12 mouse cellular contexts compared by ENCODE assay signal in genomic region chr17:4266487-4266886, GRCm38 (mm10).
DNase-seq lines count a peak whose midpoint lies in the region; ATAC-seq and TF ChIP-seq lines count a peak whose summit lies in the region.
"Had no signal": no experiment of that assay in that cellular context is flagged by ENCODE, and none has a peak within 500 bp of the region (broad histone marks: within the 10 kb centered on the region; RNA-seq: fewer than 3 reads in every experiment).

No protein-coding gene starts in this region.

- H3K4me3 ChIP-seq in heart, embryonic 13.5 days: no peak overlapping the region
- H3K4me3 ChIP-seq in midbrain, embryonic 10.5 days: no peak overlapping the region
- H3K4me3 ChIP-seq in midbrain, embryonic 11.5 days (ENCODE audit: low read depth, low read length): no peak overlapping the region
- H3K4me3 ChIP-seq in limb, embryonic 10.5 days: peak overlapping the region; percentile 28
- H3K4me3 ChIP-seq in stomach, postnatal 0 days (ENCODE audit: low read depth, low read length): no peak overlapping the region

- no peak for TF ChIP-seq CTCF in stomach, postnatal 0 days (IDR thresholded peaks at IDR 0.05; ENCODE audit: low read depth)

- TF ChIP-seq EP300 in stomach, postnatal 0 days (optimal IDR thresholded peaks at IDR 0.05): no peak

- H3K27ac ChIP-seq in heart, embryonic 13.5 days (replicated peaks): no peak overlapping the region
- peak overlapping the region; percentile 38; the same call in 1 of the 2 replicates for H3K27ac ChIP-seq in midbrain, embryonic 10.5 days (replicated peaks)
- H3K27ac ChIP-seq in midbrain, embryonic 11.5 days (ENCODE audit: low read depth, low read length): no peak overlapping the region; the same call in 1 of the 2 replicates
- peak overlapping the region; percentile 56 for H3K27ac ChIP-seq in limb, embryonic 10.5 days
- H3K27ac ChIP-seq in stomach, postnatal 0 days (replicated peaks): no peak overlapping the region

- no peaks in the 10 kb centered on the region for H3K27me3 ChIP-seq in heart, embryonic 13.5 days (replicated peaks)
- H3K27me3 ChIP-seq in midbrain, embryonic 10.5 days (ENCODE audit: low read depth, poor library complexity, severe bottlenecking): no peaks in the 10 kb centered on the region
- H3K27me3 ChIP-seq in midbrain, embryonic 11.5 days (ENCODE audit: control insufficient read depth, insufficient read depth, low read length): no peaks in the 10 kb centered on the region
- H3K27me3 ChIP-seq in limb, embryonic 10.5 days (ENCODE audit: low read depth, poor library complexity, severe bottlenecking): no peaks in the 10 kb centered on the region
- H3K27me3 ChIP-seq in stomach, postnatal 0 days (ENCODE audit: control insufficient read depth, insufficient read depth, low read length): no peaks in the 10 kb centered on the region

- H3K4me1 ChIP-seq in heart, embryonic 13.5 days: peaks cover 12% of the 10 kb centered on the region
- H3K4me1 ChIP-seq in midbrain, embryonic 10.5 days: peaks cover 25% of the 10 kb centered on the region
- no peaks in the 10 kb centered on the region; the same call in 1 of the 2 replicates for H3K4me1 ChIP-seq in midbrain, embryonic 11.5 days (ENCODE audit: control insufficient read depth, insufficient read depth, low read length)
- peaks cover 30% of the 10 kb centered on the region for H3K4me1 ChIP-seq in limb, embryonic 10.5 days
- H3K4me1 ChIP-seq in stomach, postnatal 0 days (replicated peaks; ENCODE audit: control insufficient read depth, insufficient read depth): no peaks in the 10 kb centered on the region

- 23% methylated on average over 5 of the region's 5 CpGs for WGBS in heart, embryonic 13.5 days
- 65% methylated on average over 5 of the region's 5 CpGs for WGBS in midbrain, embryonic 10.5 days
- 57% methylated on average over 5 of the region's 5 CpGs for WGBS in midbrain, embryonic 11.5 days
- 22% methylated on average over 5 of the region's 5 CpGs for WGBS in limb, embryonic 10.5 days
- 10% methylated on average over 5 of the region's 5 CpGs for whole genome bisulfite sequencing in stomach, postnatal 0 days

- H3K36me3 ChIP-seq in heart, embryonic 13.5 days: no peaks in the 10 kb centered on the region
- H3K36me3 ChIP-seq in midbrain, embryonic 10.5 days: no peaks in the 10 kb centered on the region
- no peaks in the 10 kb centered on the region for H3K36me3 ChIP-seq in midbrain, embryonic 11.5 days (ENCODE audit: control insufficient read depth, insufficient read depth, low read length)
- no peaks in the 10 kb centered on the region for H3K36me3 ChIP-seq in limb, embryonic 10.5 days
- no peaks in the 10 kb centered on the region for H3K36me3 ChIP-seq in stomach, postnatal 0 days (ENCODE audit: control insufficient read depth, insufficient read depth, low read length)

- no peak for ATAC-seq in heart, embryonic 13.5 days (ENCODE audit: extremely low read depth, insufficient number of reproducible peaks, low FRiP score, low TSS enrichment)
- ATAC-seq in midbrain, embryonic 11.5 days (ENCODE audit: low FRiP score): no peak
- no peak for ATAC-seq in stomach, postnatal 0 days (ENCODE audit: low FRiP score, low TSS enrichment)
- ATAC-seq in activated CD4-positive, CD25-positive, alpha-beta regulatory T cell, adult 4 months: no peak

- intact Hi-C loops in heart, postnatal 14 days (cut with DNase I): no loop called here

- H3K4me2 ChIP-seq in heart, embryonic 13.5 days: peak overlapping the region; percentile 28; the same call in 1 of the 2 replicates
- no peak overlapping the region for H3K4me2 ChIP-seq in midbrain, embryonic 11.5 days
- H3K4me2 ChIP-seq in stomach, postnatal 0 days (replicated peaks; ENCODE audit: low read depth): peak overlapping the region; percentile 27; the same call in 1 of the 2 replicates

- no peak for DNase-seq in heart, postnatal 14 days
- no peak for DNase-seq in midbrain, embryonic 10.5 days (ENCODE audit: low spot score)
- DNase-seq in midbrain, embryonic 11.5 days (ENCODE audit: low spot score, missing footprints): no peak
- DNase-seq in limb, embryonic 10.5 days (ENCODE audit: low spot score): peak; percentile 38
- DNase-seq in stomach, postnatal 0 days (ENCODE audit: low spot score): no peak
- DNase-seq in liver: no peak
- DNase-seq: B cell, adult 2 months; gastrocnemius, postnatal 14 days; heart, postnatal 4 days; left cerebral cortex, postnatal 4 days had no signal

- no peaks in the 10 kb centered on the region for H3K9me3 ChIP-seq in heart, embryonic 13.5 days
- no peaks in the 10 kb centered on the region for H3K9me3 ChIP-seq in midbrain, embryonic 10.5 days (replicated peaks)
- H3K9me3 ChIP-seq in midbrain, embryonic 11.5 days (ENCODE audit: control insufficient read depth, low read length): no peaks in the 10 kb centered on the region
- H3K9me3 ChIP-seq in limb, embryonic 10.5 days (replicated peaks): no peaks in the 10 kb centered on the region
- no peaks in the 10 kb centered on the region for H3K9me3 ChIP-seq in stomach, postnatal 0 days (ENCODE audit: control insufficient read depth, low read length)

- no peak overlapping the region for H3K9ac ChIP-seq in heart, embryonic 13.5 days
- H3K9ac ChIP-seq in midbrain, embryonic 11.5 days (ENCODE audit: low read length): no peak overlapping the region
- no peak overlapping the region for H3K9ac ChIP-seq in stomach, postnatal 0 days (ENCODE audit: low read length)

Comparison
In these comparisons a context has a peak if more than half of its experiments do, and no peak if none do; other contexts are left out.
1. H3K27ac ChIP-seq: peak in midbrain, embryonic 10.5 days (single experiment) and limb, embryonic 10.5 days (single experiment); none in heart, embryonic 13.5 days (single experiment), midbrain, embryonic 11.5 days (single experiment) and stomach, postnatal 0 days (single experiment).